Mouse (Mus musculus) lung, postnatal 0 days (tissue): Measurements from ENCODE around the gene Abca8a.

Experiments
- CTCF ChIP-seq: IDR thresholded peaks from 2 replicates; pipeline ENCODE4 v1.5.1; 2016; ENCODE audit warnings: antibody characterized with exemption, mild to moderate bottlenecking
- EP300 ChIP-seq: IDR thresholded peaks from 2 replicates; pipeline ENCODE4 v1.6.1; 2016; ENCODE audit warnings: antibody characterized with exemption, mild to moderate bottlenecking, control low read depth

GRCm38 (mm10) chr11:110098901-110099300, 3.1 kb upstream of the Abca8a start:
- TF ChIP-seq EP300 (no peak), CTCF (no peak)
